Mouse (Mus musculus) bone marrow, adult 2 months (tissue): Measurements from ENCODE around the gene Aldh1l1. TPM values are rescaled to one million over a fixed set of nuclear protein-coding genes. Genes with fewer than 3 reads are reported as not detected.

Experiments used
- H3K27ac ChIP-seq: fragments of 200-500 bp; 2 replicates; pipeline ENCODE4 v1.5.1; 2012; ENCODE audit warnings: low read depth, mild to moderate bottlenecking, control low read depth, inconsistent platforms, low read length; ENCODE audit not compliant: control insufficient read depth, poor library complexity, insufficient read depth
- H3K4me1 ChIP-seq: fragments of 200-500 bp; 2 replicates; pipeline ENCODE4 v1.6.1; 2011; ENCODE audit warnings: low read length; ENCODE audit not compliant: control insufficient read depth, insufficient read depth
- H3K4me3 ChIP-seq: fragments of 200-500 bp; replicated peaks from 2 replicates; pipeline ENCODE3; 2011; ENCODE audit warnings: mild to moderate bottlenecking, low read depth, low read length, control low read depth; ENCODE audit not compliant: control insufficient read depth
- CTCF ChIP-seq: fragments of 200-500 bp; IDR thresholded peaks from 2 replicates; pipeline ENCODE4 v1.5.1; 2011; ENCODE audit warnings: low read length, control low read depth; ENCODE audit not compliant: control insufficient read depth, insufficient read depth
- POLR2A ChIP-seq: fragments of 200-500 bp; IDR thresholded peaks from 2 replicates; pipeline ENCODE4 v1.6.1; 2011; ENCODE audit warnings: low read depth, mild to moderate bottlenecking, control low read depth, low read length, borderline replicate concordance; ENCODE audit not compliant: control insufficient read depth
- WGBS: fragments of 180-500 bp; shearing (Covaris S2); methylation state at CpG from one replicate; pipeline ENCODE4 v1.1.7; 2018; 5-methylcytosine and 5-hydroxymethylcytosine counted together
- polyA plus RNA-seq: library from polyadenylated mRNA; stranded (reverse); fragments of >200 nt; gene quantifications from 2 replicates; pipeline ENCODE4 v1.2.4, GENCODE M21; 2011; ENCODE audit warnings: low replicate concordance; ENCODE audit not compliant: missing spikeins, insufficient read depth, insufficient read length

Gene Aldh1l1
- polyA plus RNA-seq, 1 experiment, result 4.5 TPM

DNA sequence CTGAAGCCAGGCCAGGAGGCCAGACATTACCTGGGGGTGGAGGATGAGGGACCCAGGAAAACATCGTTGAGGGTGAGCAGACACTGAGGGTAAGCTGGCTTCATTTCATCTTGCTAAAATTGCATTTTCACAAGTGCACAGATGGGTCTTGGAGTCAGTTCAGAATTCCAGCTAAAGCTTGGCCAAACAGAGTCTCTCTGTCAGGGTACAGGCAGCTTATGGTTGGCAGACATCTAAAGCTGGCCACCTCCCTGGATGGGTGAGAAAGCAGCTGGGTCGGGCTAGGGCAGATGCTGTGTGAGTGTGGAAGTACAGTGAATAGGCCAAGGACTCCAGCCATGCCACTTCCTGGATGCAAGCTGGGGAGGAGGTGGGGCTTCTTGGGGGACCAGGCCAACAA is 4.7 kb downstream of the Aldh1l1 start:
- 84% methylated on average over 2 of the region's 2 CpGs for WGBS
- TF ChIP-seq POLR2A (no peak), CTCF (no peak)
- Histone ChIP-seq H3K27ac (no peak overlapping the region), H3K4me1 (no peaks in the 10 kb centered on the region), H3K4me3 (no peak overlapping the region)

DNA sequence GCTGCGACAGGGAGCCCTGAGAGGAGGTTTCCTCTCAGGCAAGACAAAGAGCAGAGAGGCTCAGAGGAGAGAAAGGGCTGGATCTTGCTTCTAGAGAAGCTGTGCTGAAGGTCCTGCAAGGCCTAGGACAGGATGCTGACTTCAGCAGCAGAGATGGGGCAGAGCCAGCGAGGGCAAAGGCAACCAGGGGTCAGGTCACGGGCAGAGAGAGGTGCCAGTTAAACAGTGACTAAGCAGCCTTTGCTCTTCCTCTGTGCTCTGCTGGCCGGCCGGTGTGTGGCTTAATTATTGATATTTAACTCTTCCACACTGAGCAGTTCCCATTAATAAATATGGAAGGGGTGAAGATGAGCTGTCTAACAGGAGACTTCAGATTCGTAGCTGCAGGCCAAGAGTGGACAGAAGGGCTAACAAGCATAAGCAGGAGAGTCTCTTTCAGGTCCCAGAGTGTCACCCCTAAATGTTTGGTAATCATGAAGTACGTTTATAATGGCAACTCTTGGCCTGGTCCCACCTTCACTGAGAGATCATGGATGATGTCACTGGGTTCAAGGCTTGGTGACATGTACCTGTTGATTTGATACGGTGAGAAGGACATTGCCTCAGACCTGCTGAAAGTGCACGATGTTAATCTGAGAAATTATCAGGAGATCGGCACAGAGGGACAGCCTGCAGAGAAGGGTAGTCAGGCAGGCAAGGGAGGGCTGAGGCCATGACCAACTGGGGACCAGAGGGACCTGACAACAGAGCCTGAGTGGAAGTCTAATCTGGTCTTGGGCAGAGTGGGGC is 5.9 kb downstream of the Aldh1l1 start:
- whole genome bisulfite sequencing, result 62% methylated on average over 10 of the region's 10 CpGs
- no peak overlapping the region for H3K27ac ChIP-seq
- no peak overlapping the region for H3K4me3 ChIP-seq
- TF ChIP-seq POLR2A (no peak), CTCF (no peak)
- H3K4me1 ChIP-seq, result no peaks in the 10 kb centered on the region

DNA sequence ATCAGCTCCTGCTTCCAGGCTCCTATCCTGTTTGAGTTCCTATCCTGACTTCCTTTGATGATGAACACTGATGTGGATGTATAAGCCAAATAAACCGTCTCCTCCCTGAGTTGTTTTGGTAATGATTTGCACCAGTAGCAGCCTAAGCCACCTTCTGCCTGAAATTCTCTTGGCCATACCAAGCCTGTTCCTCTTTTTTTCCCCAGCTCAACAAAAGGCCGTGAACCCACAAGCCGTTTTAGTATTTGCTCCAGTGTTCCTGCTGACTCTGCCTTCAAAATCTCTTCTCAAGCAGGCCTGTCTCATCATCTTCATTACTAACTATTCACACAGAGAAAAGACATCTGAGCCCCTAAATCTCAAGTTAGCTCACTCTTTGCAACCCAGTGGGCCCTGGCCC is 7.9 kb downstream of the Aldh1l1 start:
- 14% methylated on average over 3 of the region's 3 CpGs for WGBS
- H3K4me3 ChIP-seq, result no peak overlapping the region

DNA sequence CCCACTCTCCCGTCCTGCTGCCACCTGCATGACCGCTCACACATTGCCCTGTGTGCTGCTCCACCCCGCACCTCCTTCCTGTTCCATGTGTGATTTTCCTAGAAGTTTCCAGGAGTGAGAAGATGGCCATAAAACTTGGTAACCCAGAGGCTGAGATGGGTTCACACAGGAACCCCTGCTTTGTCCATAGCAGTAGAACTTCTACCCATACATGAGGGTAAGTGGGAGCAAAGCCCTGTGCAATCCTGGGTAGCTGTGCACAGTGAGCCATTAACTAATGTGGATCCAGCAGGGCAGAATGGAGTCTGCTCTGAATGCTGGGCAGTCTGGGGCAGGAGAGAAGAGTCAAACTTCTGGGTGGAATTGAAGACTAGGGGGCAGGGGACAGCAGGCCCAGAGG is 8.3 kb downstream of the Aldh1l1 start:
- H3K4me3 ChIP-seq, result no peak overlapping the region
- 82% methylated on average over 3 of the region's 3 CpGs for WGBS
- no peaks in the 10 kb centered on the region for H3K4me1 ChIP-seq
- TF ChIP-seq CTCF (no peak), POLR2A (no peak)
- no peak overlapping the region for H3K27ac ChIP-seq

More for the DNA sequence above, 7.9 kb downstream of the Aldh1l1 start:
- Histone ChIP-seq H3K27ac (no peak overlapping the region), H3K4me1 (no peaks in the 10 kb centered on the region)
- TF ChIP-seq CTCF (no peak), POLR2A (no peak)

DNA sequence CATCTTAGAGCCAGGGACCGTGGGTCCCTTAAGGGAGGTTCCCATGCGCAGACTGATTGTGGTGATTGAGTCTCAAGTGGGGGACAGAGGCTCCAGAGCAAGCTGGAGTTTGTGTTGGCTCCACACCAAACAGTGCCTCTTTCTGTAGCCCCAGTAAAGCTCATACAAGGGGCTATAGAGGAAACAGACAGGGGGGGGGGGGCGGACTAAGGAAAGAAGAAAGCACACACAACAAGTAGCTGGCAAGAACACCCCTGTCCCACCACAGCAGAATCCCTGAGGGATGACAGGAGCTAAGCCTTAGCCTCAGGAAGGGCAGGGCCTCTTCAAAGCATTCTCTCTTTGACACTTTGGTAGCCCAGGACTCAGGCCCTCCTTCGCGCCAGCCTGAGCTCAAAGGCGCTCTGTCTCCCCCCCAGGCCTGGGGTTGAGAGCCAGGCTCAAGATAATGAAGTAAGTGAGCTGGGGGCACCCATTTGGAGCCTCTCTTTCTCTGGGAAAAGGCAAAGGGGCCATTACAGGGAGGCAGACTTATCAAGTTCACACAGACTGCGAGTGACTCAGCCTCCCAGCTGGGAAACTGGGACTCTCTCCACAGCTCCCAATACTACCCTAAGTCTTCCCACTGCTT is 9.2 kb downstream of the Aldh1l1 start:
- no peak overlapping the region for H3K27ac ChIP-seq
- H3K4me1 ChIP-seq, result no peaks in the 10 kb centered on the region
- no peak overlapping the region for H3K4me3 ChIP-seq
- TF ChIP-seq POLR2A (no peak), CTCF (no peak)
- WGBS, result 75% methylated on average over 7 of the region's 7 CpGs

DNA sequence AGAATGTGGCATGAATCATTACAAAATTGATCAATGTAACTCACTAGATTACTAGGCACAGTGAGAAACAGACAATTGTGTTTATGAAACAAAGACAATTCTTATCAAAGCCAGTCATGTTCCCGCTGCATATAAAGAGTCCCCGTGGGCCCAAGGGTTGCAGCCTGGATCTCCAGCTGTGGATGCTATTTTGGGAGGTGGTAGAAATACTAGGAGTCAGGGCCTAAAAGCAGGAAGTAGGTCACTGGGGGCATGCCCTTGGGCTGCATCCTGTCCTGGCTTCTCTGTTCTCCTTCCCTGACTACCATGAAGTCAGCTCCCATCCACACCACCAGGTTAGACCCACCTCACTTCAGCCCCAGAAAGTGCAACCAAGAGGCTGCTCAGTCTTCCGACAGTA is 10.0 kb downstream of the Aldh1l1 start:
- Histone ChIP-seq H3K4me1 (no peaks in the 10 kb centered on the region), H3K27ac (no peak overlapping the region), H3K4me3 (no peak overlapping the region)
- WGBS, result 68% methylated on average over 3 of the region's 3 CpGs
- no peak for TF ChIP-seq POLR2A
- TF ChIP-seq CTCF, result no peak

DNA sequence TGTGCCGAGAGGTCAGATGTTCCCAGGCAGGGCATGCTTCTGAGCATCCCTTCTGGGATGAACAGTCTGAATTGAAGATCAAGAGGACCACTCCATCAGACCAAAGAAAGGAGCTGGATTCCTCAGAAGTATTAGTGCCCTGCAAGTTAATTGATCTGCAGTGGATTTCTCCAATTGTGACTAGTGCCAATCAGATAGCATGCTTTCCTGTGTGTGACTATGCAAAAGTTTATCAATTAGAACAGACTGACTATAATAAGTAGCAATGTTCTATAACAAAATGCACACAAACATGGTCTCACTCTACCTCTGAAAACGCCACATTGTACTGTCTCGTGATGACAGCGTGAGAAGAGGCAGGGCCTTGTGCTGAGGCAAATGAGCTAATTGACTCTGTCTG is 13.3 kb downstream of the Aldh1l1 start:
- Histone ChIP-seq H3K4me1 (no peaks in the 10 kb centered on the region), H3K27ac (no peak overlapping the region), H3K4me3 (no peak overlapping the region)
- WGBS, result 69% methylated on average over 4 of the region's 4 CpGs
- TF ChIP-seq CTCF, result no peak
- no peak for TF ChIP-seq POLR2A

DNA sequence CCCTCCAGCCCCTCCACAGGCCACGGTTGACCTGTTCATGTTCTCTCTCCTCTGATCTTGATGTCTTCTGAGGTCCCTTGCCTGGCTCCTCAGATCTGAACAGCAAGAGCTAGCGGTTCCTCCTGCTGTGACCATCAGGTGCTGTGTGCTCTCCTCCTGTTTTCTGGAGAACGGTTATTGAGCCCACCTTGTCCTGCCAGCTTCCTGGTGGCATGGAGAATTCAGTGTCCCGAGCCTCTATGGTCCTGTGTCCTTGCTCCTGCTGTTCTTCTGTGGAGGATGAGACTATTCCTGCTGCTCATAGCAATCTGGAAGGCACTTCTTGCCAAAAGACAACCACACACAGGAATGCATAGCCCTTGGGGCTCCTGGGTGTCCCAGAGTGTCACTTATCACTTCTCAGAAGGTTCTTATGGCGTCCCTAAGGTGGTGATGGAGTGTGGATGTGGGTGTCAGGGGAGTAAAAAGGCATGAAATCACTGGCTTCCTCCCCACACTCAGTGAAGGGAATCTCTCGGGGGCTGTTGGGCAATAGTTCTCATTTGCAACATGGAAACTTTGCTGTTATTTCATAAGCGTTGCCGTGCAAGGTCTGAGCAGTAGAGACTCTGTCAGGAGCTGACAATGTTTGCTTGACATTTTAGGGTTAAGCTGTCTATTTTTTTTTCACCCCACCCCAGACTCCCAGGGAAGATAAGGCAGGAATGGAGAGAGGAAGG is 15.2 kb downstream of the Aldh1l1 start:
- WGBS, result 50% methylated on average over 8 of the region's 8 CpGs
- no peak overlapping the region for H3K27ac ChIP-seq

More for the DNA sequence above, 15.2 kb downstream of the Aldh1l1 start:
- Histone ChIP-seq H3K4me1 (no peaks in the 10 kb centered on the region), H3K4me3 (no peak overlapping the region)
- TF ChIP-seq POLR2A, result no peak
- no peak for TF ChIP-seq CTCF
